8 mouse cellular contexts compared by ENCODE assay signal in the genomic region with DNA sequence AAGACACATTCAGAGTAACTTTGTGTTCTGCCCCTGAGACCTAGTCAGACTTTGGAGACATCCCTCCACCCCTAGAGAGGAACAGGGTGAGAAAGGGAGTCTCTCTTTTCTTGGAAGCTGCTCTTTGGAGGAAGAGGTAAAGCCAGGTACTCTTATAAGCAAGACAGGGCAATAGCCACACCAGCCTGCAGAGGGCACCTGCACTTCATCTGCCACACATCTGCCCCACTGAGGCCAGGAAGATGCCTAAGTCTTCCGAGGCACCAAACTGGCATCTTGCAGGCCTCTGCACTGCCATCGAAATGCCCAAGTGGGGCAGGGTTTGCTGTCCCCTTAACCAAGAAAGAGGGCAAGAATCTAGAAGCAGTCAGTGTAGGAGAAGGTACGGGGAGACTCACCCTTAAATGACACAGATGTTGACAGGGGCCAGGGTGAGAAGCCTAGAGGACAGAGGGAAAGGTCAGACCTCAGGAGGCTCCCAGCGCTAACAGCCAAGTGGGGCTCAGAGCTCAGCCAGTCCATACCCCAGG. TPM values are rescaled to one million over a fixed set of nuclear protein-coding genes. Genes with fewer than 3 reads are reported as not detected.
DNase-seq lines count a peak whose midpoint lies in the region; TF ChIP-seq lines count a peak whose summit lies in the region.

No protein-coding gene starts in this region.

- DNase-seq in kidney, adult 18-20 months: peak; percentile 58
- DNase-seq in kidney, postnatal 4 days: no peak
- peak; percentile 50 to 62 for DNase-seq in B cell, adult 2 months
- DNase-seq in MEL (ENCODE audit: low read depth, low spot score): peak; percentile 32
- DNase-seq in lung, postnatal 14 days: peak; percentile 20
- no peak for DNase-seq in right cerebral cortex, adult 18-20 months
- no peak for DNase-seq in urinary bladder, adult 2 months (ENCODE audit: low spot score)
- DNase-seq in cerebellum, adult 9-10 months: no peak

- peaks cover 2 to 9% of the 10 kb centered on the region in 2 experiments; a peak in 2 of 4 replicates for H3K4me1 ChIP-seq in MEL (ENCODE audit: control insufficient read depth in 1 of 2, insufficient read depth in 2 of 2, low read length in 2 of 2)

- TF ChIP-seq EP300 in MEL (IDR thresholded peaks at IDR 0.05; ENCODE audit: low read depth in 1 of 2, low read length in 2 of 2): no peak

- H3K9me3 ChIP-seq in MEL (replicated peaks; ENCODE audit: insufficient read depth, low read length): no peaks in the 10 kb centered on the region

- H3K9ac ChIP-seq in MEL (ENCODE audit: control insufficient read depth, low read depth, low read length, poor library complexity, severe bottlenecking): no peak overlapping the region

- no peak overlapping the region for H3K27ac ChIP-seq in MEL (ENCODE audit: control insufficient read depth, low read depth, low read length)

- TF ChIP-seq POLR2A in MEL (IDR thresholded peaks at IDR 0.05; ENCODE audit: control insufficient read depth in 1 of 2, insufficient read depth in 1 of 2, low read depth in 1 of 2, low read length in 2 of 2, poor library complexity in 1 of 2): no peak

- peak; percentile 22 for TF ChIP-seq RAD21 in MEL (IDR thresholded peaks at IDR 0.05; ENCODE audit: low read depth, low read length)

- H3K4me3 ChIP-seq in MEL (ENCODE audit: control insufficient read depth in 1 of 2, insufficient read depth in 1 of 2, low read depth in 2 of 2, low read length in 2 of 2): no peak overlapping the region

- H3K79me2 ChIP-seq in MEL (ENCODE audit: control insufficient read depth, insufficient read depth, low read length, poor library complexity): peaks cover 8% of the 10 kb centered on the region

- TF ChIP-seq CTCF in MEL (IDR thresholded peaks at IDR 0.05 in 2 of 3, conservative IDR thresholded peaks at IDR 0.05 in 1 of 3; ENCODE audit: control insufficient read depth in 1 of 3, insufficient read depth in 1 of 3, low read depth in 2 of 3, low read length in 3 of 3, poor library complexity in 1 of 3, severe bottlenecking in 1 of 3): peak; percentile 41 to 53 (median 44)

- no peaks in the 10 kb centered on the region; a peak in 1 of 4 replicates for H3K36me3 ChIP-seq in MEL (ENCODE audit: control insufficient read depth in 1 of 2, insufficient read depth in 2 of 2, low read length in 2 of 2)

- H3K27me3 ChIP-seq in MEL (ENCODE audit: control insufficient read depth in 1 of 2, insufficient read depth in 2 of 2, low read length in 2 of 2): no peaks in the 10 kb centered on the region

TF ChIP-seq in MEL, 35 proteins besides CTCF, POLR2A, EP300 and RAD21:
- TF ChIP-seq MXI1 (IDR thresholded peaks at IDR 0.05; ENCODE audit: low read depth, low read length): no peak
- TF ChIP-seq ZNF384 (IDR thresholded peaks at IDR 0.05; ENCODE audit: low read depth, low read length): no peak
- TF ChIP-seq NELFE (IDR thresholded peaks at IDR 0.05; ENCODE audit: low read depth, low read length): no peak
- TF ChIP-seq E2F4 (IDR thresholded peaks at IDR 0.05; ENCODE audit: borderline replicate concordance, low read depth, low read length): no peak
- no peak for TF ChIP-seq USF2 (IDR thresholded peaks at IDR 0.05; ENCODE audit: borderline replicate concordance in 1 of 2, insufficient read depth in 1 of 2, low read depth in 1 of 2, low read length in 2 of 2)
- TF ChIP-seq SIN3A (IDR thresholded peaks at IDR 0.05; ENCODE audit: low read length): no peak
- TF ChIP-seq KAT2A (conservative IDR thresholded peaks at IDR 0.05; ENCODE audit: low read depth, low read length): no peak
- no peak for TF ChIP-seq POLR2AphosphoS5 (IDR thresholded peaks at IDR 0.05; ENCODE audit: borderline replicate concordance, low read depth, low read length)
- no peak for TF ChIP-seq NRF1 (IDR thresholded peaks at IDR 0.05; ENCODE audit: insufficient read depth, low read depth, low read length, poor library complexity, severe bottlenecking)
- TF ChIP-seq MYB (IDR thresholded peaks at IDR 0.05; ENCODE audit: low read depth, low read length): no peak
- no peak for TF ChIP-seq RCOR1 (IDR thresholded peaks at IDR 0.05; ENCODE audit: low read depth, low read length)
- TF ChIP-seq CHD2 (IDR thresholded peaks at IDR 0.05; ENCODE audit: low read length): no peak
- no peak for TF ChIP-seq MYC (IDR thresholded peaks at IDR 0.05; ENCODE audit: low read depth, low read length)
- no peak for TF ChIP-seq ETS1 (IDR thresholded peaks at IDR 0.05; ENCODE audit: low read depth, low read length)
- no peak for TF ChIP-seq ZKSCAN1 (IDR thresholded peaks at IDR 0.05; ENCODE audit: low read depth, low read length)
- no peak for TF ChIP-seq GABPA (IDR thresholded peaks at IDR 0.05; ENCODE audit: low read depth, low read length)
- no peak for TF ChIP-seq HCFC1 (IDR thresholded peaks at IDR 0.05; ENCODE audit: low read depth, low read length)
- TF ChIP-seq ZC3H11A (IDR thresholded peaks at IDR 0.05; ENCODE audit: low read depth, low read length): no peak

RNA-seq across cellular contexts. Expression of gene Prkaca, which starts 3.4 kb away (rescaled TPM):
- 23.8 and 24.7 TPM in 2 replicates for total RNA-seq in MEL (2012; rRNA removed)
- polyA plus RNA-seq in MEL (2012; ENCODE audit: insufficient read depth in 1 of 2, insufficient read length in 2 of 2, low read depth in 1 of 2, low replicate concordance in 2 of 2, missing spikeins in 1 of 2): 10 to 100 TPM in 1 of 2 experiments, not detected in 1; 74.9 TPM
- 74.4 and 81.2 TPM in 2 replicates for polyA plus RNA-seq in urinary bladder, adult 2 months (2012; rRNA removed)

RNA-seq across cellular contexts. Expression of gene Asf1b, which starts 20.9 kb away (rescaled TPM):
- total RNA-seq in MEL (2012; rRNA removed): 84.3 and 90.4 TPM in 2 replicates
- polyA plus RNA-seq in MEL (2012; ENCODE audit: insufficient read depth in 1 of 2, insufficient read length in 2 of 2, low read depth in 1 of 2, low replicate concordance in 2 of 2, missing spikeins in 1 of 2): 100 to 1,000 TPM; 113 to 137 TPM
- 2.3 and 3.1 TPM in 2 replicates for polyA plus RNA-seq in urinary bladder, adult 2 months (2012; rRNA removed)

RNA-seq across cellular contexts. Expression of gene Gm10644, which starts 21.2 kb away (rescaled TPM):
- 0.29 and 0.35 TPM in 2 replicates for total RNA-seq in MEL (2012; rRNA removed)
- under 1 TPM in 1 of 2 experiments, not detected in 1; 0.49 TPM for polyA plus RNA-seq in MEL (2012; ENCODE audit: insufficient read depth in 1 of 2, insufficient read length in 2 of 2, low read depth in 1 of 2, low replicate concordance in 2 of 2, missing spikeins in 1 of 2)
- polyA plus RNA-seq in urinary bladder, adult 2 months (2012; rRNA removed): 0.69 and 0.96 TPM in 2 replicates

RNA-seq across cellular contexts. Expression of gene Samd1, which starts 21.3 kb away (rescaled TPM):
- total RNA-seq in MEL (2012; rRNA removed): 96.7 and 111 TPM in 2 replicates
- 100 to 1,000 TPM in 1 of 2 experiments, not detected in 1; 121 TPM for polyA plus RNA-seq in MEL (2012; ENCODE audit: insufficient read depth in 1 of 2, insufficient read length in 2 of 2, low read depth in 1 of 2, low replicate concordance in 2 of 2, missing spikeins in 1 of 2)
- 34.5 and 36.0 TPM in 2 replicates for polyA plus RNA-seq in urinary bladder, adult 2 months (2012; rRNA removed)

RNA-seq across cellular contexts. Expression of gene 1700067K01Rik, which starts 25.1 kb away (rescaled TPM):
- 0.39 and 0.69 TPM in 2 replicates for total RNA-seq in MEL (2012; rRNA removed)
- polyA plus RNA-seq in MEL (2012; ENCODE audit: insufficient read depth in 1 of 2, insufficient read length in 2 of 2, low read depth in 1 of 2, low replicate concordance in 2 of 2, missing spikeins in 1 of 2): under 1 TPM in 1 of 2 experiments, not detected in 1; 0.53 TPM
- 0.18 and 0.19 TPM in 2 replicates for polyA plus RNA-seq in urinary bladder, adult 2 months (2012; rRNA removed)

Comparison
In these comparisons a context has a peak if more than half of its experiments do, and no peak if none do; other contexts are left out.
1. DNase-seq: peak in kidney, adult 18-20 months (single experiment), B cell, adult 2 months (2 of 2), MEL (single experiment) and lung, postnatal 14 days (single experiment); none in kidney, postnatal 4 days (0 of 2), right cerebral cortex, adult 18-20 months (single experiment), urinary bladder, adult 2 months (single experiment) and cerebellum, adult 9-10 months (single experiment).
2. RNA of gene Asf1b, which starts 20.9 kb away (polyA plus RNA-seq): 113 to 137 TPM in MEL; 2.3 to 3.1 TPM in urinary bladder, adult 2 months; every median in the first group is over 10 times any median in the second.